Mouse (Mus musculus) liver, embryonic 15.5 days (tissue): Measurements from ENCODE around the gene Slc4a2. TPM values are rescaled to one million over a fixed set of nuclear protein-coding genes. Genes with fewer than 3 reads are reported as not detected.

ENCODE experiments used
- ATAC-seq: fragments of 200-750 bp; cut with Nextera tagmentation; 2 replicates; pipeline ENCODE4 v1.8.0; 2017; ENCODE audit warnings: moderate number of reproducible peaks, mild to moderate bottlenecking, moderate library complexity; ENCODE audit not compliant: insufficient read depth
- H3K27ac ChIP-seq: fragments of 300-500 bp; sonication (generic); replicated peaks from 2 replicates; pipeline ENCODE4 v1.5.1; 2015; ENCODE audit warnings: mild to moderate bottlenecking, inconsistent platforms
- H3K27me3 ChIP-seq: fragments of 300-500 bp; sonication (generic); 2 replicates; pipeline ENCODE4 v1.6.1; 2015; ENCODE audit warnings: mild to moderate bottlenecking, inconsistent platforms
- H3K36me3 ChIP-seq: fragments of 300-500 bp; sonication (generic); replicated peaks from 2 replicates; pipeline ENCODE4 v1.6.1; 2015; ENCODE audit warnings: moderate library complexity, mild to moderate bottlenecking, inconsistent platforms
- H3K4me1 ChIP-seq: fragments of 300-500 bp; sonication (generic); replicated peaks from 2 replicates; pipeline ENCODE4 v1.6.1; 2015; ENCODE audit warnings: inconsistent platforms
- H3K4me2 ChIP-seq: fragments of 300-500 bp; sonication (generic); 2 replicates; pipeline ENCODE4 v1.6.1; 2015; ENCODE audit warnings: moderate library complexity, mild to moderate bottlenecking, inconsistent platforms
- H3K4me3 ChIP-seq: fragments of 300-500 bp; sonication (generic); replicated peaks from 2 replicates; pipeline ENCODE4 v1.5.1; 2015; ENCODE audit warnings: mild to moderate bottlenecking, inconsistent platforms
- H3K9ac ChIP-seq: fragments of 300-500 bp; sonication (generic); 2 replicates; pipeline ENCODE4 v1.6.1; 2015; ENCODE audit warnings: moderate library complexity, mild to moderate bottlenecking, inconsistent platforms
- H3K9me3 ChIP-seq: fragments of 300-500 bp; sonication (generic); replicated peaks from 2 replicates; pipeline ENCODE4 v1.6.1; 2016; ENCODE audit warnings: inconsistent platforms
- WGBS: fragments of 180-500 bp; shearing (Covaris S2); methylation state at CpG from one replicate; pipeline ENCODE4 v1.1.7; 2015; ENCODE audit warnings: mixed read lengths; ENCODE audit not compliant: insufficient replicate concordance; 5-methylcytosine and 5-hydroxymethylcytosine counted together
- polyA plus RNA-seq: library from polyadenylated mRNA; unstranded; fragments of >200 nt; fragmentation: Nextera tagmentation; extraction: Ambion mirVana; gene quantifications from 2 replicates; pipeline ENCODE4 v1.2.1, GENCODE M21; 2015

Gene Slc4a2
- polyA plus RNA-seq, 1 experiment from 2014 or later = 8.9 TPM

DNA sequence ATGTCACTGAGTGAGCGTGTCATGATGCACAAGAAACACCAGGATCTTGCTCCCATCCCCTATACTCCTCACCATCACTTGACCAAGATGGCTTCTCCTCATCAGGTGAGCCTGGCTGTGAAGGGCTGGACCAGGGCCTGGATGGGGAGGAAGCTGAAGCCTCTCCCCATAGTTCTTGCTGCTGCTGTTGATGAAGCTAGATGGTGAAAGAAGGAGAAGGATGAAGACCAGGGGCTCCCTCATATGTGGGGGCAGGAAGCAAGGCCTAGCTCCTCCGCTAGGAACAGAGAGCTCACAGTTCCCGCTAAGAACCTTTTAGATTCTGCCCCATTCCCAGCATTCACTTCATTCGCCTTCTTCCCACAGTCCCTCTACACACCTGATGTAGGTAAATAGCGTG, 38.3 kb upstream of the Slc4a2 start:
- Histone ChIP-seq H3K4me1 (peaks cover 50% of the 10 kb centered on the region), H3K4me3 (no peak overlapping the region), H3K9ac (no peak overlapping the region), H3K27me3 (peaks cover 50% of the 10 kb centered on the region), H3K4me2 (no peak overlapping the region), H3K36me3 (no peaks in the 10 kb centered on the region), H3K27ac (no peak overlapping the region), H3K9me3 (no peaks in the 10 kb centered on the region)
- WGBS = 65% methylated on average over 5 of the region's 5 CpGs
- no peak for ATAC-seq

DNA sequence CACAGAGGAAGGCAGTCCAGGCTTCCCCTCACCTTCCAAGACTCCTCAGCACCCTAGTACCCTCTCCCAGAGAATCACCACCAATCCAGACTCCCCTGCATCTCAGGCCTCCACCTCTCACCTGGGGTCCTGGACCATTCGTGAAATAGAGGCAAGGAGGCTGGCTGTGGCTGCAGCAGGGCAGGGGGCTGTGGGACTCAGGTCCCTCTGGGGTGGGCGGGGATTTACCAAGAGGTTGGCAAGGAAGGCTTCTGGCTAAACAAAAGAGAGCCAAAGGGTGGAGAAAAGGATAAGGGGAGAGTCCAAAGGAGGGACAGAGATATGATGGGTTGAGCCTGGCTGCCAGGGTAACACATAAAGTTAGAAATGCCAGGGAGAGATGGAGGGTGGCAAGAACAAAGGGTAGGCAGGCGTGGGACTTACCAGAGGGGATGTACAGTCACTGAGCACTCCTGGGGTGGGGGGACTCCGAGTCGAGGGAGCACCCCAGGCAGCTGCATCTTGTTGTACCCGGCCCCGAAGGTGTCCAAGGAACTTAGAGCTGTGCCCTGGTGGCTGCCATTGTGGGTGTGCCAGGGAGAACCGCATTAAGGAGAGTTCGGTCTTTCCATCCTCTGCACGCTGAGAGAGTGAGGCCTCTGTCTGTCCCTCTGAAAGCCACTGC, 37.6 kb upstream of the Slc4a2 start:
- 65% methylated on average over 10 of the region's 10 CpGs for WGBS
- Histone ChIP-seq H3K27ac (no peak overlapping the region), H3K9ac (no peak overlapping the region), H3K27me3 (peaks cover 50% of the 10 kb centered on the region), H3K4me2 (no peak overlapping the region), H3K4me3 (no peak overlapping the region), H3K4me1 (peaks cover 50% of the 10 kb centered on the region), H3K36me3 (no peaks in the 10 kb centered on the region), H3K9me3 (no peaks in the 10 kb centered on the region)
- no peak for ATAC-seq

DNA sequence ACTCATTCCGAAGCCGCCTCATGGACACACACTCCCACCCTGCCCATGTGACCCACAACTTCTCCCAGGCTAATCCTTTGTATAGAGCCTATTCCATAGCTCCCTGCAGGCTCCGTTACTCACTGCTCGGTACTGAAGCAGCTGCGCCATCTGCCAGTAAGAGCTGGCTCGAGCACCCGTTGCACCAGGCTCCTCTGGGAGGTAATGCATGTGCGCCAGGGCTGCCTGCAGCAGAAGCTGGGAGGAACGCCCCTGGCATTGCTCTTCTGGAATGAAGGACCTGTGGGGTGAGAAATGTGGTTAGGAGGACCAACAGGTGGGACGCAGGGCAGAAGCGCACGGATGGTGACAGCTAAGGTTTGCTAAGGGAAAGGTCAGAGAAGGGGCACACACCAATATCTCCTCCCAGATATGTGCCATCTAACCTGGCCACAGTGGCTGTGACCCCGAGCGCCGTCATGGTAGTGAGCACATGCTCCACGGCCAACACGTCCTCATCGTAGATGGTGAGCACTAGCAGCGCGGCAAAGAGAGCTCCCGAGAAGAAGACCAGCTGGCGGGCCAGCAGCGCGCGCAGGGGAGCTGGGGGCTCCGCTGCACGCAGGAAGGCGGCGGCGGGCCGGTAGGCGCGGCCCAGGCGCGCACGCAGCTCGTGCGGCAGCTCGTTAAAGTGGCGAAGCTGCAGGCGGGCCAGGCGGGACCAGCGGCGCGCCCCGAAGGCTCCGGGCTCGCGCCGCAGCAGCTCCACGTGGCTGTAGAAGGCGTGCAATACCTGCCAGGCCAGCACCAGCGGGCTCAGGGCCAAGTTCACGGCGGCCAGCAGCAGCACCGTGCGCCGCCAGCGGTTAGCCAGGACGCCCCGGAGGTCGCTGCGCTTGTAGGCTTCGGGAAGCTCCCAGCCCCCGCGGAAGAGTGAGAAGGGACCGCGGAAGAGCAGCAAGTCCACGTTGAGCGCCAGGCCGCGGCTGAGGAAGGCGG, 36.1 kb upstream of the Slc4a2 start:
- H3K4me3 ChIP-seq = peak overlapping the region; percentile 46
- peak overlapping the region; percentile 32; the same call in 1 of the 2 replicates for H3K9ac ChIP-seq
- peaks cover 49% of the 10 kb centered on the region for H3K4me1 ChIP-seq
- 0 out of 2 replicates have a peak, but pooled peaks have one; percentile 3 for ATAC-seq
- H3K4me2 ChIP-seq = peak overlapping the region; percentile 73
- no peaks in the 10 kb centered on the region for H3K9me3 ChIP-seq
- no peak overlapping the region for H3K27ac ChIP-seq
- peaks cover 50% of the 10 kb centered on the region for H3K27me3 ChIP-seq
- 1% methylated on average over 73 of the region's 73 CpGs for WGBS
- H3K36me3 ChIP-seq = no peaks in the 10 kb centered on the region

DNA sequence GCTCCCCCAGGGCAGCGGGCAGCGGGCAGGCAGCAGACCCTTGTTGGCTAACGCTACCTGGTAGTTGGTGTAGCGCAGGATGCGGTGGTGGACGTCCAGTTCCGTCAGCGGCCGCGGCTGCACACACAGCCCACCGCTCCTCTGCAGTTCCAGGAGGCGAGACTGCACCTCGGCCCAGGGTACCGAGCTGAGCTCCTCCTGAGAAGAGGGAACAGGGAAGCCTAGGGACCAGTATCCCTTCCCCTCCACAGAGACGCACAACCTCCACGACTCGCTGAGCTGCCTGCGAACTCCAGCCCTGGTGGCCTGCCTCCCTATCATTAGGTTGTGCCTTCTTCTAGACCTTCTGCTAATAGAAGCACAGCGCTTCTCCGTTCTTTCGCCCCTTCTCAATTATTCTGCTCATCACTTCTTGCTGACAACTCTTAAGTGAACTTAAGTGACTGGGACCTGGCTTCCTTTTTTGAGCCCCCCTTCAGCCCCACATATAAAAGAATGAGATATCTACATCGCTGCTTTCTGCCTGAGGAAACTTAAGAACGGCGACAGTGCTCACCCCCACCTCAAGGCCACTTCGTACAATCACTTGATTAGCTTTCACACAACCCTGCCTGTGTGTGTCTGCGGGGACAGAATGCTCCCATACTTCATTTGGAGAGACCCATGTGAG, 35.3 kb upstream of the Slc4a2 start:
- Histone ChIP-seq H3K4me3 (peak overlapping the region; percentile 46), H3K4me1 (peaks cover 49% of the 10 kb centered on the region), H3K27me3 (peaks cover 50% of the 10 kb centered on the region), H3K27ac (no peak overlapping the region), H3K36me3 (no peaks in the 10 kb centered on the region), H3K9me3 (no peaks in the 10 kb centered on the region), H3K4me2 (peak overlapping the region; percentile 73), H3K9ac (peak overlapping the region; percentile 32; the same call in 1 of the 2 replicates)
- 22% methylated on average over 26 of the region's 26 CpGs for WGBS
- ATAC-seq = no peak

DNA sequence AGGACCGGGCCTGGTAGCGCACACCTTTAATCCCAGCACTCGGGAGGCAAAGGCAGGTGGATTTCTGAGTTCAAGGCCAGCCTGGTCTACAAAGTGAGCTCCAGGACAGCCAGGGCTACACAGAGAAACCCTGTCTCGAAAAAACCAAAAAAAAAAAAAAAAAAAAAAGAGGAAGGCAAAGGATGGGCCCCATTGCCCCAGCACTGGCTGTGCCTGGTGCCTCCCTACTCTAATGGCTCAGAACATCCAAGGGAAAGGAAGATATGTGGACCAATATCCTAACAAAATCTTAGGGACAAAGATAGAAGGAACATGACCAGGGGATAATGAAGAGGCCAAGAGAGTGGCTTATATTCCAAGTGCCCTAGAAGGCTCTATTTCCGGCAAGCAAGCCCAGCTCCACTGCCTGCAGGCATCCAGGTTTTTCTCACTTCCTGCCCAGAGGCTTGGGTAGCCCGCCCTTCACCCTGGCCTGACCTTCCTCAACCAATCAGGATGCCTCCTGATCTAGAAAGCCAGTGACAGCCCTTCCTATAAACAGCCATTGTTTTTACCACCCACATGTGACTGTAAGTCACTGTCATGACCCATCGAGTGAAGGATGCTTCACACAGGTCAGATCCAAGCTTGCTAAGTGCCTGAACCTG, 34.5 kb upstream of the Slc4a2 start:
- Histone ChIP-seq H3K9me3 (no peaks in the 10 kb centered on the region), H3K9ac (no peak overlapping the region), H3K4me2 (no peak overlapping the region; the same call in 1 of the 2 replicates), H3K36me3 (no peaks in the 10 kb centered on the region), H3K4me1 (peaks cover 49% of the 10 kb centered on the region), H3K27ac (no peak overlapping the region), H3K27me3 (peaks cover 50% of the 10 kb centered on the region), H3K4me3 (no peak overlapping the region)
- WGBS = 43% methylated on average over 7 of the region's 7 CpGs
- ATAC-seq = no peak

- Histone ChIP-seq H3K27ac (no peak overlapping the region), H3K4me1 (peaks cover 45% of the 10 kb centered on the region), H3K27me3 (peaks cover 47% of the 10 kb centered on the region), H3K9ac (no peak overlapping the region), H3K9me3 (no peaks in the 10 kb centered on the region), H3K4me3 (no peak overlapping the region), H3K36me3 (no peaks in the 10 kb centered on the region), H3K4me2 (no peak overlapping the region)
- no peak for ATAC-seq
- 64% methylated on average over 4 of the region's 4 CpGs for WGBS
Measured at GRCm38 (mm10) chr5:24389658-24390020, 34.0 kb upstream of the Slc4a2 start.

DNA sequence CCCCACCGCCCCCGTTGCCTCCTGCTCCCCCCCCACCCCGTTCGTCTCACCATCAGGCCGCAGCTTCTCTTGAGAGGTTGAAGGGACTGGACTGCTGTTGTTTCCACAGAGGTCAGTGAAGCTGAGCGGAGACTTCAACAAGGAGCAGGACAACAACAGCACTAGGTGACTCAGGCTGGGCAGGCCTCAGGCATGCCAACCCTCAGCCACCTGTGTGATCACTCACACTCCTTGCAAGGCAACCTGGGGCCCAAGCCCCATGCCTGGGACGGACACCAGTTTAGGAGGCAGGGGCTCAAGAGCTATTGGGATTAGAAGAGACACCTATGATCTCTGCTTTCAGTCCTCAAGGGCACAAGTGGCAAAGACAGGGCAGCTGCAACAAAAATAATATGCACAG, 31.8 kb upstream of the Slc4a2 start, which contains the start of gene Atg9b:
Gene Atg9b (minus strand): TSS at position 280 of the 400 bp plus-strand sequence.
- Histone ChIP-seq H3K4me3 (no peak within 1 kb of the TSS), H3K9ac (no peak within 1 kb of the TSS), H3K27me3 (peaks cover 25% of the 10 kb centered on the region), H3K36me3 (no peaks in the 10 kb centered on the region), H3K27ac (no peak within 1 kb of the TSS), H3K4me2 (no peak within 1 kb of the TSS), H3K4me1 (peaks cover 54% of the 10 kb centered on the region), H3K9me3 (no peaks in the 10 kb centered on the region)
- no peak for ATAC-seq
- 74% methylated on average over 7 of the region's 7 CpGs for WGBS

GRCm38 (mm10) chr5:24392724-24393123, 30.9 kb upstream of the Slc4a2 start:
- 65% methylated on average over 7 of the region's 7 CpGs for WGBS
- H3K4me1 ChIP-seq = peaks cover 48% of the 10 kb centered on the region
- ATAC-seq = no peak
- no peak overlapping the region for H3K4me3 ChIP-seq
- H3K9ac ChIP-seq = no peak overlapping the region
- H3K9me3 ChIP-seq = no peaks in the 10 kb centered on the region
- H3K36me3 ChIP-seq = no peaks in the 10 kb centered on the region
- no peak overlapping the region for H3K27ac ChIP-seq
- H3K27me3 ChIP-seq = peaks cover 16% of the 10 kb centered on the region
- H3K4me2 ChIP-seq = no peak overlapping the region

DNA sequence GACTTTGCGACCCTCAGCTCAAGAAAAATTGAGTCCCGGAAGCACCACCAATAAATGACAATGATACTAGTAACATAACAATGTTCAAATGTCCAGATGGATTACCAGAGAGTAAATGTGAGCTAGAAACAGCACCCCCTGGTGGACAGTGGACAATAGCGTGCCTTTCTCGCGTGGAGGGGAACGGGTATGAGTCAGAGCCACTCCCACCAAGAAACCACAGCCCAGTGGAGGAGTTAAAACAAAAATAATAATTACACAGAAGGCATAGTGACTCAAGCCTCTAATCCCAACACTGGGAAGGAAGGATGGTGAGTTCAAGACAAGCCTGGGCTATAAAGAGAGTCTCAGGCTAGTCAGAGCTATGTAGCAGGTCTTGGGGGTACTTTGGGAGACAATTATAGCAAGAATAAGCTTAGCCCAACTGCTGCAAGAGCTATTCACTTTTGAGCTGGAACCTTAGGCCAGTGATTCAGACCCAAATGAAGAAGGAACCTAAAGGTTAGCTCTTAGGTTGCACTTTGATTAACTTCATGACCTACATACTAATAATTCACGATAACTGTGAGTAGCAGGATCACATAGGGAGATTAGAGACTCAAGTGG, 30.1 kb upstream of the Slc4a2 start, which contains the start of gene Abcb8:
Gene Abcb8 (plus strand): TSS at position 272 of the 606 bp plus-strand sequence.
- Histone ChIP-seq H3K27me3 (peaks cover 8% of the 10 kb centered on the region), H3K4me3 (peak within 1 kb of the TSS; percentile 71), H3K4me1 (peaks cover 42% of the 10 kb centered on the region), H3K36me3 (no peaks in the 10 kb centered on the region), H3K4me2 (peak within 1 kb of the TSS; percentile 77), H3K27ac (peak within 1 kb of the TSS; percentile 78), H3K9ac (peak within 1 kb of the TSS; percentile 58), H3K9me3 (no peaks in the 10 kb centered on the region)
- ATAC-seq = no peak
- WGBS = 12% methylated on average over 7 of the region's 7 CpGs

DNA sequence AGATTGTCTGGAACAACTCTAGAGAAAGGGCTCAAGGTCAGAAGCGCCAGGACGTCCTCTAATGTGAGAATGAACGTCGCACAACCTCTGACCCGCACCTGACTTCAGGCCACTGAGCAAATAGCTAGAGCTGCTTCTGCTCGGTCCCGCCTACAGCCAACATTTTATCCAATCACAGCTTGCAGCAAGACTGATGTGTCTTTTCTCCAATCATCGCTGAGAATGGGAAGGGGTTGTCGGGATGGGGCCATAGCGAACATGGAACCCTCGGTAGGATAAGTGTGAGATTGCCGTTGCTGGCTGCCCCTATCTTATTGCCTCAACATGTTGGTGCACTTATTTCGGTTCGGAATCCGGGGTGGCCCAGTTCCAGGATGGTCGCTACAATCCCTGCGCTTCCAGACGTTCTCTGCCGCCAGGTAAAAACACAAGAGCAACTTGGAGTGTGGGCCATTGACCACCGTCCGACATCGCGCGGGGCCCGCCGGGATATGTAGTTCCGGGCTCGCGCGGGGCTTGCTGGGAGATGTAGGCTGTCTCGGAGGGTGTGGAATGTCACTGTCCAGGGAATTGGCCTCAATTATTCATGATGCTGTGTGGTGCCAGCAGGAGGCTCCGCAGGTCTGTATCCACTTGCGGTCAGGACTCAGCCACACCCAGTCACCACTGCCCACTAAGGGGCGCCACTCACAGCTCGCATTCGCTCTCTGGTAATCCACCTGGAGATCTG, 29.3 kb upstream of the Slc4a2 start:
- no peaks in the 10 kb centered on the region for H3K9me3 ChIP-seq
- WGBS = 1% methylated on average over 36 of the region's 36 CpGs
- H3K4me2 ChIP-seq = peak overlapping the region; percentile 77
- H3K4me3 ChIP-seq = peak overlapping the region; percentile 71
- ATAC-seq = peak; percentile 96
- peaks cover under 1% of the 10 kb centered on the region; the same call in 1 of the 2 replicates for H3K27me3 ChIP-seq
- H3K36me3 ChIP-seq = no peaks in the 10 kb centered on the region
- peak overlapping the region; percentile 58 for H3K9ac ChIP-seq
- peak overlapping the region; percentile 78 for H3K27ac ChIP-seq
- H3K4me1 ChIP-seq = peaks cover 36% of the 10 kb centered on the region
